Mouse (Mus musculus): ENCODE results near the gene Vsx1. TPM values are rescaled to one million over a fixed set of nuclear protein-coding genes. Genes with fewer than 3 reads are reported as not detected.

Vsx1 gene
- not detected for total RNA-seq (2021)
- long read RNA-seq, experiment 1, partial matches to known transcripts: 0 of 1 reads
- long read RNA-seq, experiment 1, other reads (novel, unspliced or antisense): 0 of 1 reads
- long read RNA-seq, experiment 2: 0 reads

DNA sequence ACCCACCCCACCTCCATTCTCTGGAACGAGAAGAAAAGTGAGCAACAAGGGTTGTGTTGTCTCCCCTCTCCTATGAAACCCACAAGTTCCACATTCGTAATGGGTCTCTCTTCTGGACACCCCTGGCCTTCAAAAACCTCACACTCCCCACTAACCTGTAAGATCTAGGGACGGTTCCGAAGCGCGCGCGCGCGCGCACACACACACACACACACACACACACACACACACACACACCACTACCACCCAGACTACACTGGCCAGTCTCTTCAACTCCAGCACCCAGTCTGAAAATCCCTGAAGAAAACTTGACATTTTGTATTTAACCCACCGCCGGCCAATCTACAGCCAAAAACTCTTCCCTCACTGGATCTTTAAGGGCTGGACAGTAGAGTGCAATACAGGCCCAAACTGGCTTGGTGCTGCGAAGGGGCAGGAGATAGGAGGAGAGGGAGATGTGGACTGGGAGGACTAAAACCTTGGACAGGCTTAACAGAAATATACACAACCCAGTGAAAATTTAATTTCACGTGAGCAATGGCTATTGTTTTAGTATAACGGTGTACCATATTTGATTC lies at the start of gene Vsx1:
TSS of gene Vsx1 (minus strand) at position 138 of the 578 bp plus-strand sequence.
- DNase-seq: no peak

DNA sequence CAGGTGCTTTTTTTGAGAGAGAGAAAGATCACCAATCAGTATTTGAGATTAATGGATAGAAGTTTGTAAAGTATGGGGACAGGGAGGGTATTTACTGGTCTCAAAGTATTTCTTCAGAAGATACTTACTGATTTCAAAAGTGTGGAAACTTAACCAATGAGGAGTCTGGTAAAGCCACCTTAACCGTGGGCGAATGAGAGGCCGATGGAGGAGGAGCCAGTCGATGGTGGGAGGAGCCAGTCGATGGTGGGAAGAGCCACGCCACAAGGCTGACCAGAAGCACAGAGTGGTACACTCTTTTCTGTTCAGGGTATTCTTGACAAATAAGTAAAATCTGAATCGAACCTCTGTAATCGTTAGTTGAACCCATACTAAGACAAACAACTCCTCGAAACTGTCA lies 48.7 kb upstream of the Vsx1 start:
- no peak for DNase-seq

DNA sequence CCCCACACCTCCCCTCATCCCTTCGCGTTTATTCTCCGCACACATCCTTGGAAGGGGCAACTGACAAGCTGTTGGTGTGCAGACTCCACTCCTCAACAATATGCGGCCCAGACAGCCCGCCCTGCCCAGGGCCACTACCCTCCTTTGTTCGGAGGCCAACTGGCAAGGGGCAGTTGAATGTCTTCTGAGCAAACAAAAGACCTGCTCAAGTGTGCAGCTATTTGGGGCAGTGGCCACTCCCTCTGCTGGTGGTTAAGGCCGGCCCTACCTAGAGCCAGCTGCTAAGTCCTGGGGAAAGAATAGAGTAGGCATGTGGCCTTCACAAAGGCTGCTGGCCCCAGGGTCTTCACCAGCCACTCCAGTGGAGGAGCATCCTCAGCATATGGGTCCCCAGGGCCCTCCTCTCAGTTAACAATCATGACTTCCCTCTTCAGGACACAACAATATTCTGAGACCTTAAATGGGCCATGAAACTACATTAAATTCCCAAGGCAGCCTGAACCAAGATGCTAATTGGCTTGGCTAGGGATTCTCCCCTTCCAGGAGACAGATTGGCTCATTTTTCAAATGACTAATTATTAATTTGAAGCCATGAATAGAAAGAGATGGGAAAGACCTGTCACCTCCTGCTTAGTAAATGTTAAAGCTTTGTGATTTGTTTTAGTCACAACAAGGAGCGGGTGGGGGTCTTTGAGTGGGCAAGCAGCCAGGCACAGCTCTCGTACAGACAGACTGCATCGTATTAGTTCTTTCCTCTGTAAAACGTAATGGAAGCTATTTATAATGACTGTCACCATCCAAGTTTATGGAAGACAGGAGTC lies 46.8 kb upstream of the Vsx1 start:
- no peak for DNase-seq

DNA sequence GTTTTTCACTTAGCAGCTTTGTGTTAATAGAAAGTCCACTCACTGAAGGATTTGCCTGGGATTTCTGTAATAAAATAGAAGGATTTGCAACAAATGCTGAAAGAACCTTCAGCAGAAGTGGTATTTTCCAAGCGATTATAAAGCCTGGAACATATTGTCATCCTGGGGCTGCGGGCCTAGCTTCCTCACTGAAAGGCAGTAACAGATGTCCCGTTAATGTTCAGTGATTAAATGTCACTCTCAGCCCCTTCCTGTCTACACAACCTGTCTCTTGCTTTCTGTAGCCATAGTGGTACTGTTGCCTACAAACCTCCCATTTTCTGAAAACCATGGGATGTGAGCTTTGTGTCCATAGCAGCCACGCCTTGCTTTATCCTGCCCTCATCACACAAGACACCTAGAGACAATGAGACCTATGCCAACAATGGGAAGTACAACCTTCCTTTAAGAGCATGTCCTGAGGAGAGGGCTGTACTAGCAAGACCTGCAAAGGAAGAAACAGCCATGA lies 23.1 kb upstream of the Vsx1 start:
- no peak for DNase-seq

DNA sequence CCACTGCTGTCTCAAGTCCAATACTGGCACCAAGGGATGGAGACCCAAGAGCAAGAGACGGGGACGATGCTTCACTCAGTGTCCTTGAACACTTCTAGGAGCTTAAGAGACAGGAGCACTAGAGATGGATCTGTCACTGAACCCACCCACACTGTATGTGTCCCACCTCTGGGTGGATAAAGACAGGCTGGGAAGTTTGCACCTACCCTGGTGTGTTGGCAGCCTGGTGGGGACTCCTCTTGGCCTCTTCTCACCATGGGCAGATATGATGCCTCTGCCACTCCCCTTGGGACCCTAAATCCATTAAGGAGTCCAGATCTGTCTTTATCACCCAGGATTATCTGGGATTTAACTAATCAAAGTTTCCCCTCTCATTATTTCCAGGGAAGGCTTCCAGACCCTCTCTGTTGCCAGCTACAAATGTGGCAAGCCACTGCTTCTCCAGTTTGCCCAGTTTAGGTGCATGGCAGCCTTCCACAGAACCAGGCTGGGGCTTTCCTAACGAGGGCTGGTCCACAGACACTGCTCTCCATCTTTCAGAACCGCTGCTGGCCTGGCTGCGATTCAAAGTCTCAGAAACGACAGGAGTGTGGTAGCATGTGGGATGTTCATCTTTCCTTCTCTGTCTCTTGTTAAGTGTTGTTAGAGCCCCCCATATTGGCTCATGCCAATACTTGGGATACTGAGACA lies 2.5 kb upstream of the Vsx1 start:
- no peak for DNase-seq

DNA sequence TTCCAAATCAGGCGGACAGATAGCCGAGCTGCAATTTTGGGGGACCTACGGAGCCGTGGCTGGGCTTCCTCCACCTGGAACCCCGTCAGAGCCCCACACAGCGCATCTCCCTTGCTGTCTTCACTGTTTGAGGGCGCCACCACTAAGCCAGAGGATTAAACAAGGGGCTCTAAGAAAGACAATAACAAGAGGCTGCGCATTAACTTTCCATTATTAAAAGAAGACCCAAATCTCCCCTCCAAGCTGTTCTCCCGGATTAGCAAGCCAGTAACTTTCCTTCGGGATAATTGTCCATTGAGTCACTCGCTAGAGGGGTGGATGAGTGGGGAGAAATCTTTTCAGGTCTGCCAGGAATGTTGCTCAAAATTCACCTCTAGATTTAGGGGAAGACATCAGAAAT lies 1.1 kb upstream of the Vsx1 start:
- DNase-seq: no peak

DNA sequence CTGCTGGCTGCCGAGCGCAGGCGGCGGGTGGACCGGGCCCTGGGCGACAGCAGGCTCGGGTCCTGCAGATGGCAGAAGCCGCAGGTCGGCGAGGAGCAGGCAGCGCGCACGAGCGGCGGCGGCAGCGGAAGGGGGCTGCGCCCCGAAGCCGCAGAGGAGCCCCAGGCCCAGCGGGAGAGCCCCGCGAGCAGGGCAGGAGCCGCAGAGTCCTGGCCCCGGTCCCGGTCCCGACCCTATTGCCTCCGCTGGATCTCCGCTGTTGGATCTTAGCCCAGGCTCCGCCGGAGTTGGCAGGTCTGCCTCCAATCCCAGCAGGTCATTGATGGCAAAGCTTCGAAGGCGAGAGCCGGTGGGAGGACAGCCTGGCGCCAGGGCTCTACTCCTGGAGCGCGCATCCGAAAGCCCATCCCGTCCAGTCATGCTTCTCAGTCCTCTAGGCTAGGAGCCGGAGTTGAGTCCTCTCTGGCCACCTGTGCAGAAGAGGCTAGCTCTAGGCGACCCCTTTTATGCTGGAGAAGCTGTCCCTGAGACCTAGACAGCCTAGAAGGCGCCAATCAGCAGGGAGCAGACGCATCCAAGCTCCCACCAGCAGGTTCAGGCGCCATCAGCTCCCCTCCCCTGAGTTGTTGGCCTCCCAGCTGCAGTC lies 496 bp downstream of the Vsx1 start:
- DNase-seq: peak; percentile 54 to 66

DNA sequence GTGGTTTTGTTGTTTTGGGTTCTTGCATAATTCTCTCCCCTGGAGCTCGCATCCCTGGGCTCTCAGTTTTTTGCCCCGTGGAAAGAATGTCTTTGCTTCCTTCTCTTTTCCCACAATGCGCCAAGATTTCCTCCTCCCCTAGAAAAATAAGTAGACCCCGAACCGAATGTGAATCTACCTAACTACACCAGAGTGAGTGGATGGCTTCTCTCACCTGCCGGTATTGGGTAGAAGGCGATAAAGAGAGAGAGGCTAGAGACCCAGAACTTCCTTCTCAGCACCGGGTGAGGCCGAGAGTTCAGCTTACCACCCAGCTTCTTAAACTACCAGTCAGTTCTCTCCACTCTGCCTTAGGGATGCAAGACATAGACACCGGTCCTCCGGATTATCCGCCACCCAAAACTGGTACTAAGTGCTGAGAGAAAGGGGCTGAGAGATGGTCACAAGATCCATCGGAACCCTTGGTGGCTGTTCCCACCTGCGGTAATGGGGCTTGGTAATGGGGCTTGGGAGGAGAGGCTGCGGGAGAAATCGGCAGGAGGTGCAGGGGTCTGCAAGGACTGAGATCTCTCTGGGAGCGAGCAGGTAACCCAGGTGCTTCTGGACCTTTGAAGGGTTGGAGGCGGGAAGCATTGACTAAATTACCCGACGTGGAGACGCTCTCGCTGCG lies 1.2 kb downstream of the Vsx1 start:
- DNase-seq: no peak

DNA sequence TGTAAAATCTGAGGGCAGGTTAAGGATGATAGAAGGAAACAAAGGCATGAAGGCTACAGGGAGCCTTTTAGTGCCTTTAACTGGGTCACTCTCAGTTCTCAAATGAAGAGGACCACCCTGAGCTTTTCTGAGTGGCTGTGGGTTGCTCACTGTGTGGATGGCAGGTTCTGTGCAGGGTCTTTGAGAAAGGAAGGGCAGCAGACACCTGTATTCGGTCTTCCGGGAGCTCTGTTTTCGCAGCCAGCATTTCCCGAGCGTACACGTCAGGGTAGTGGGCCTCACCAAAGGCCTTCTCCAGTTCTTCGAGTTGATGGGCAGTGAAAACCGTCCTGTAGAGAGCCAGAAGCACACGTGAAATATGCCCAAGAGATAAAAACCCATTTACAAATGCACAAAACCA lies 3.8 kb downstream of the Vsx1 start:
- DNase-seq: no peak

DNA sequence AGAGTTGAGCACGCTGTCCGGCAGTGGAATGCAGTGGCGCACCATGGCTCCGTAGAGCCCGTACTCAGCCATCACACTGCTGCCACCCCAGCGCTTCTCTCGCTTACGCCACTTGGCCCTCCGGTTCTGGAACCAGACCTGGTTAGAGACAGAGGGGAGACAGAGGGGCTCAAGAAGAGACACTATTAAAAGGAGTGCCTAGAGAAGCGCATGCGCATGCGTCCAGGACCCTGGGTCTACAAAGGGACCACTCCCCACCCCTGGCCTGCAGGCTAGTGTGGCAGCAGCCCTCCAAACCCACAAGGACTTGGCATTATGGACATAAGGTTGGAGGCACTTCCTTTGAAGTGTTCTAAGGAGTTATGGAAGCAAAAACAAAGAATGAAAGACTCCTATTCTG lies 4.7 kb downstream of the Vsx1 start:
- DNase-seq: no peak

DNA sequence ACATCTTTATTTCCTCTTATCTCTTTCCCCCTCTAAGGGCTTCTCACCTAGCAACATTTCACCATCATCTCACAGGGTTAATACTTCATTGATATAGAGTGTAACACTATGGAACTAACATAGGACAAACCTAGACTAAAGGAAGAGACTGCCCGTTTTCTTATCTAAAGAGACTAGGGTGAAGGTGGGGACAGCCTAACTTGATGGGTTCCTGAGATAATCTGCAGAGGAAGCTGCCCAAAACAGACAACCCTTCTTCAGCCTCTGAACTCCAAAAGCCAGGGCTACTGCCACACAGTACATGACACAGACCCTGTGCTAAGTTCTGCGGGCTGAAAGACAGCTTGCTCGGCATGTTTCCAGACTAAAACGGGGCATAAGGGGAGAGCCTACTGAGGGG lies 7.6 kb downstream of the Vsx1 start:
- DNase-seq: no peak

DNA sequence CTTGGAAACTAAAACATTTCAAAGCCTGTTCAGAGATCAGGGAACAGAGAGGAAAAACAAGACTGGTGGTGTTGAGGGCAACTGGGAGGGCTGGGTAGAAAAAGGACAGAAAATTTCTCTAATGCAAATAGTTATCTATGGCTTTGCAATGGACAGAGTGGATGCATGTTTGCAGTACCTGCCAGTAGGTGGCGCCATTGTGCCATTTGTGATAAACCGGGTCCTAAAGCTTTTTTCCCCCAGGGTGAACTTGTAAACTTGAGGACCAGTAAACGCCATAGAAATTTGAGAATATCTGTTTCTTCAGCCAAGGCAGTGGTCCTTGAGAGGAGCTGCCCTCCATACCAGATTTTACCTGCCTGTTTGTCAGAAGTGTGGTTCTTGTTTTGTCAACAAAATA lies 10.8 kb downstream of the Vsx1 start:
- peak; percentile 80 to 82 for DNase-seq

DNA sequence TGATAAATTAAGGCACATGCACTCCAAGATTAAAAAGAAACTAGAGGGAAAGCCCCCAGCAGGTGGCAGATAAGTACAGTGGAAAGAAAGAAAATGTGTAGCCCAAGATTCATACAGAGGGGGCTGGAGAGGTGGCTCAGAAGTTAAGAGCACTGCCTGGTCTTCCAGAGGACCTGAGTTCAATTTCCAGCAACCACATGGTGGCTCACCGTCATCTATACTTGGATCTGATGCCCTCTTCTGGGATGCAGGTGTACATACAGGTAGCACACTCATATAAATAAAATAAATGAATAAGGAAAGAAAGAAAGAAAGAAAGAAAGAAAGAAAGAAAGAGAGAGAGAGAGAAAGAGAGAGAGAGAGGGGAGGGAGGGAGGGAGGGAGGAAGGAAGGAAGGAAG lies 13.6 kb downstream of the Vsx1 start:
- DNase-seq: no peak

DNA sequence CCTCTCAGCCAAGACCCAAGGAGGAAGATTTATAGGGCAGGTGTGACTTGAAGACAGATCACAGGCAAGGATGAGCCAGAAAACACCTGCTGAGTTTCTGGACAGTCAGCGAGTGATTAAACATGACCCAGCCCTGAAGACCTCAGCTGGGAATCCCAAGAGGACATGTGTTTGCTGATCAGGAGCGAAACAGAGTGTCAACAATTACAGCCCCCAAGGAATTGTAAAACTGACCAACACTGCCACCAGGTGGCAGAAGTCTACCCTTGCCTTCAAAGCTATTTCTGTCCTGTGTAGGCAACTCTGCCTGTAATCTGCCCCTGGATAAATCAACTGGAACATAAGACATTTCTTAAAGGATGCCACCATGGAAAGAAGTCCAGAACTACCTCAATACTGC lies 14.3 kb downstream of the Vsx1 start:
- DNase-seq: peak; percentile 62 to 73

DNA sequence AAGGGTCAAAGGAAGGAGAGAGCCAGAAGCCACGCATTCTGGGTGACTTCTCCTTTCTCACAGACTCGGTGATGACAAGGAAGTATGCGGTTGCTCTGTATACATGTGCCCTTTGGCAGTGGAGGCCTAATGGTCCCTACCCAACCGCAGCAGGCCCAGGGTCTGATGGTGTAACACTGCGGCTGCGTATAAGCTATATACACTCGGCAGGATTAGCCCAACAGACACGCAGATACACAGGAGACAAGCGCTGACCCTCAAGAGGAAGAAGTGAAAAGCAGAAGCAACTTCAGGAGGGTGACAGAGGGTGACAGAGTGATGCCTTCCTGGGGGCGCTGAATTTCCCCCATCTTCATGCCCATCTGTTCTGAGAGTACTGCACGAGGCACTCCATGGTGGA lies 15.2 kb downstream of the Vsx1 start:
- DNase-seq: no peak

DNA sequence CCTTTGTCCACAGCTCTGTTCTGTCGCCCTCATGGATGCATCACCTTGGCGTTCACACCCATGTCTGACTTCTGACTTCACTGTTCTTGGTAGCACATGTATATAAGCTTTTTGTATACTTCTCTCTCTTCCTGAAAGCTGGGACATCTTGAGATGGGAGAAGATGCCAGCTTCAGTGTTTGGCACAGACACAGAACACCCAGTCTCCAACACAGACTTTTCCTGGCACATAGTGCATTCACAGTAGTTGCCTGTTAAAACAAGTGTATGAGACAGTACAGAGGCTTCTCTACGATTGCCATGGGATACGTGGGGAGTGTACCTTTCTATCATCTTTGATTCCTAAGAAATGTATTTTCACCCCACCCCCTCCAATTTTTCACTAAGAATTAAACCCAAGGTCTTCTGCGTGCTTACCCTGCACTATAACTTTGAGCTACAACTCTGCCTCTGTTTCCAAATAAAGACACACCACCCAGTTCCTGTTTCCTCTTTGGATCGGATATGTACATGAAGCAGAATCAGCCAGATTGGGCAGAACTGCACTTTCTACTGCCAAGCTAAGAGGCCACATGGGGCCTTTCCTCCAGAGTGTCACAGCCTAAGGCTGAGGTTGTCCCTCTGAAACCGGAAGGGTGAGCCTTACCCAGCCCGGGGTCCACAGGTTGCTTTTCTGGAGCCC lies 17.4 kb downstream of the Vsx1 start:
- no peak for DNase-seq

DNA sequence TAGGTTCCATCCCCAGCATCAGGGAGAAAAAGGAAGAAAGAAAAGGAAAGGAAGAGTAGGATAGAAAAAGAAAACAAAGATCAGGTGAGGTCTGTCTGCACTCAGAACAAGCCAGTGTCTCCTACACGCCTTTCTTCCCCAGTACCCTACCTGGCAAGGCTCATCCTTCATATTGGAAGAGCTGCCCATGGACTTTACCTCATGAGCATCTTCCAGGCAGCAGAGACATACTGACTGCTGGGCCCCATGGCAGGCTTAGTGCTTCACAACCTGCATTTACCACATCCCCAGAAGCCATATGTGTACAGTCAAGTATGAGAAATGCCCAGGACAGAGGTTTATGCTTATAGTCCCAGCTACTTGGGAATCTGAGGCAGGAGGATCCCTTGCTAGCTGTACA lies 18.2 kb downstream of the Vsx1 start:
- DNase-seq: no peak

DNA sequence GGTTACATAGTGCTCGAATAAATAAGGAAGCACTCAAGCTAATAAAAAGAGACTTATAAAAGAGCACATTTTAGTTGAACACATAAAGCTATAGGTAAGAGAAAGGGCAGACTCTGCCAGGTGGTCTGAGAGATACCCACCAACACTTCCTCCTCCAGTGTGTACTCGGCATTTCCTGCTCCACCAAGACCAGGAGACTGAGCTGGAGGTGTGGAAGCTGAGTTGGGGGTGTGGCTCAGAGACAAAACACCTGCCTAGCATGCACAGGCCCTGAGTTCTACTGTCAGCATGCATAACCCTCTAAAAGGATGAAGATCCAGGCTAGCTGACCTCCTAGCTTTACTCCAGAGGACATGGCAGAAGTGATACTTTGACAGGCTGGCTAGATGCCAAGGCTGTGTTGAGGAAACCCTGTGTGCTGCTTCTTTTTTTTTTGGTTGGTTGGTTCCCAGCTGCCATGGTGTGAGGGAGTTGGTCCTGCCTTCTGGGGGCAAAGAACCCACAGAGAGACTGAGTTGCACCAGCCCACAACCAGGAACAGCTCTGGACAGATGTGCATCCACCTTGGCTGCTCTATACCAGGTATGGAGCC lies 19.6 kb downstream of the Vsx1 start:
- peak in 1 of 2 experiments; percentile 24 for DNase-seq

DNA sequence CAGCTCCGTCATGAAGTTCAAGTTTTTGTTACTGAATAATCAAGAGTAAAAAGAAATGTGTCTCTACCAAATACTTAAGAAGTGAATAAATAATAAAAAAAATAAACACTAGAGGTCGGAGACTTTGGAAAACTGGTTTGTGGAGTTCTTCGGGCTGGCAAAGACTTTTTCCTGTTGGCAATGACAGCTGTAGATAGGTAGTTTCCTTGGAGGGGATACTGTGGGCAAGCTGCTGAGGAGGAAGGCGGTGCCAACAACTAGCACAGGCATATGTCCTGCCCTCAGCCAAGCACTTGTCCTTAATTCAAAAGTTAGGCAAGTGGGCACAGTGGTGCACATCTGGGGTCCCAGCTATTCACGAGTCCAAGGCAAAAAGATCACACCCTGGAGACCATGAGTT lies 20.2 kb downstream of the Vsx1 start:
- no peak for DNase-seq

DNA sequence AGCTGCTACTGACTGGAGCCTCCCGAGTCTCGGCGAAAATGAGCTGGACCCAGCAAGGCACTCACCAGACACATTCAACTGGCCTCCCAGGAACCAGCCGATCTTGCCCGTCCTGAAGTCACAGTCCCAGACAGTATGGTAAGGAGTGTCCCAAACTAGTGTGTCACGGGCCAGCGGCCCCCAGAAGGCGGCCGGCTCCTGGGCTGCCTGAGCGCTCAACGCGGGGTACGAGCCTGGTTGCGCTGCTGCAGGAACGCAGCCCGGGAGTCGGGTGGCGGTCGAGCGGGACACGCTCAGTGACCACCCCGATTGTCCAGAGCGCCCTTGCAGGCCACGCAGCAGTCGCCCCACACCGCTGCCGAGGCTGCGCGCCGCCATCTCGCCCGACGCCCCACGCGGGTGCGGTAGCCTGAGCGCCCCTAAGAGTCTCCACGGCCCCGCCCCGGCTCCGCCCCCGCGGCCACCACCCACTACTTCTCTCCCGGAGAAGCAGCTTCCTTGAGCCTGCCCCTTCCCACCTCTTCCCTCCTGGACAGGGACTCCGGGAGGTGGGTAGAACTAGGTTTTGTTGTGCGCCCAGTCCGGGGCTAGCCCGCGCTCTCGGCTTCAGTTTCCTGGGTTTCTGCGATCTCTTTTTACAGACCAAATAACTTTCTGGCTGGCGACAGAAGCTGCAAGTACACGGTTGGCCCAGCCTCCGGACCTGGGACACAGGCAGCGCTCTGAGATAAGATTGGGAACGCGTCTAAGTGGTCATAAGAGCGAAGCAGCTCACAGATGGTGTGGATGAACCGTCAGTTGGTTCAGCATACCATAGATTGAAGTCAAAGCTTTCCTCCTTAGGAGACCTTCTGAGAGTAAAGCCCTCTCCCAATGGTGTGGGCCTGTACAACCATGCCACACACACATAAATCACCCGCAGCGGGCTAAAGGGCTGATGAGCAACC lies 21.1 kb downstream of the Vsx1 start, which contains the start of gene Acss1:
TSS of gene Acss1 (minus strand) at position 681 of the 947 bp plus-strand sequence.
- DNase-seq: peak; percentile 85 to 89

All from adrenal gland, postnatal 36 days (tissue).